Mouse (Mus musculus): Measurements from ENCODE around the gene Pigk. TPM values are rescaled to one million over a fixed set of nuclear protein-coding genes. Genes with fewer than 3 reads are reported as not detected.

Gene Pigk
- polyA plus RNA-seq, 1 experiment from 2014 or later: 55.8 TPM

DNA sequence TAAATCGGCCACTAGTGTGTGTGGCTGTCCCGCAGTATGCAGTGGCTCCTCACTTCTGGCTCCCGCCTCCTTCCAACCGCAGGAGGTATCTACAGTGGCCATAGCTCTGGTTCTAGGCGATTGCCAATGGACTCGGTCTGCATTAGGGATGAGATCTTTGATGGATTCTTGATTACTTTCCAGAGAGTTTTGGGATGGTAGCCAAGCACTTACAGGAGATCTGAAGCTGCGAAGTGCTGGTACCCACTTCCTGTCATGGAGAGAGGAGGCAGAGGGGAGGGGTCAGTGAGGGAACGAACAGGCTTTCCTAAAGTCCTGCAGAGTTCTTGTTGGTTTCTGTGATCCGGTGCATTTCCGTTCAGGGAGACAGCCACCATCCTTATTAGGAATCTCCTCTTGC, 304.2 kb downstream of the Pigk start:
- H3K27me3 ChIP-seq (replicated peaks; ENCODE audit: control insufficient read depth, insufficient read depth, low read length): no peaks in the 10 kb centered on the region
- H3K4me3 ChIP-seq (ENCODE audit: low read depth, low read length): no peak overlapping the region
- no peaks in the 10 kb centered on the region for H3K36me3 ChIP-seq (ENCODE audit: control insufficient read depth, insufficient read depth, low read length)
- DNase-seq (ENCODE audit: low spot score): peak; percentile 10
- H3K4me1 ChIP-seq (ENCODE audit: control insufficient read depth, insufficient read depth, low read length): no peaks in the 10 kb centered on the region
- no peak overlapping the region for H3K9ac ChIP-seq (ENCODE audit: low read depth, low read length)
- H3K9me3 ChIP-seq (ENCODE audit: control insufficient read depth, low read length): no peaks in the 10 kb centered on the region
- ATAC-seq (ENCODE audit: low read depth): no peak
- H3K4me2 ChIP-seq (ENCODE audit: low read depth, low read length): no peak overlapping the region
- WGBS: 71% methylated on average over 10 of the region's 10 CpGs
- no peak overlapping the region for H3K27ac ChIP-seq (replicated peaks; ENCODE audit: low read depth, low read length)

DNA sequence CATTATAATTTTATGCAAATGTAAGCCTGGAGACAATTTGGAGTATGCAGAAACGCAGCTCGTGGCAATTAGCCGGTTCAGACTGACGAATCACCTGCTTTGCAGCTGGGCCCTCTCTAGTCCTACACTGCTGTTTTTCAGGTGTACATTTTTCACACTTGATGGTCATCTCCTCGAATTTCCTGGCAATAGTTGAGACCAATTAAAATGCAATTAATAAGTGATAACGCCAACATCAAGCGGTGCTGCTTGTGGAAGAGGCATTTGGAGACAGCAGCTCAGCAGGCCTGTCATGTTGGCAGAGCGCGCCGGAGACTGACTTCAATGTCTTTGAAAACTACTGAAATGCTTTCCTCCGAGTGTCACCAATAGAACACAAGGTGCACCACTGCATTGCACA, 310.1 kb downstream of the Pigk start:
- Histone ChIP-seq H3K27ac (replicated peaks; ENCODE audit: low read depth, low read length) (no peak overlapping the region), H3K4me2 (ENCODE audit: low read depth, low read length) (no peak overlapping the region), H3K36me3 (ENCODE audit: control insufficient read depth, insufficient read depth, low read length) (no peaks in the 10 kb centered on the region), H3K9me3 (ENCODE audit: control insufficient read depth, low read length) (no peaks in the 10 kb centered on the region), H3K9ac (ENCODE audit: low read depth, low read length) (no peak overlapping the region), H3K27me3 (replicated peaks; ENCODE audit: control insufficient read depth, insufficient read depth, low read length) (no peaks in the 10 kb centered on the region), H3K4me1 (ENCODE audit: control insufficient read depth, insufficient read depth, low read length) (no peaks in the 10 kb centered on the region), H3K4me3 (ENCODE audit: low read depth, low read length) (no peak overlapping the region)
- DNase-seq (ENCODE audit: low spot score) (no peak), ATAC-seq (ENCODE audit: low read depth) (no peak)
- WGBS: 80% methylated on average over 11 of the region's 11 CpGs

Other genes starting within 250 kb of the Pigk start
- 2.9 and 3.1 TPM in 2 replicates for gene Ak5, start 45.7 kb upstream of the Pigk start, polyA plus RNA-seq (2014; fragmentation: Nextera tagmentation; extraction: Ambion mirVana)